Mouse (Mus musculus): ENCODE measurements at regions not wholly inside any gene's neighbourhood (a gene's known extent, or its start where the extent isn't known, plus 50 kb on each side); places are given as distances from the start of the nearest gene placed in this dataset.

GRCm38 (mm10) chr12:17113465-17114177 lies 63.1 kb downstream of the Kcnf1 start:
- peak; percentile 81 for ATAC-seq

DNA sequence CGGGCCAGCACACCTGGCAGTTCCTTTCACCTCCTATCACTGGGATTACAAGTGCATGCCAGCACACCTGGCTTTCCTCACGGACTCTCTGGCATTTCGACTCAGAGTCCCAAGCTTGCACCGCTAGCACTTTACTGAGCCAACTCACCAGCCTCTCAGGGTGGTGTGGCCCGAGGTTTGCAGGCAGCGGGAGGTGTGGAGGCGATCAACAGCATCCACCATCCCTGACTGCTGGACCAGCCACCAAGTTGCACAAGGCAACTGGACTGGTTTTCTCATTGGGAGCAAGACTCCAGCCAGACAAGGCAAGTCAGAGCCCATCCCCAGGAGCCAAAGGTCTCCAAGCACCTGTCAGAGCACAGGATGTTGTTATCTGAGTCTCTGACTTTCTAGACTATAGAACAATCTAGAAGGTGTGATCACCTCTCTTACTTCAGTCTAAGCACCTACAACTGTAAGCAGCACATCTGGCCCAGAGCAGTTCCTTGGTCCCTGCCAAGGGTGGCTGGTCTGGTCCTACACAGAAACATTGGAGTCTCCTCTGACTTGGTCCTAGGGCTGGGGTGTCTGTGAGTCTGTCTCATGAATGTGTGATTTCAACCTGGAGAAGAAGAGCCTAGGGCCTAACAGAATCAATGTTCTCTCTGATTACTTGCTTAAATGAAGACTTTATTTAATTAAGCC lies 63.8 kb downstream of the Kcnf1 start:
- ATAC-seq = peak; percentile 53

DNA sequence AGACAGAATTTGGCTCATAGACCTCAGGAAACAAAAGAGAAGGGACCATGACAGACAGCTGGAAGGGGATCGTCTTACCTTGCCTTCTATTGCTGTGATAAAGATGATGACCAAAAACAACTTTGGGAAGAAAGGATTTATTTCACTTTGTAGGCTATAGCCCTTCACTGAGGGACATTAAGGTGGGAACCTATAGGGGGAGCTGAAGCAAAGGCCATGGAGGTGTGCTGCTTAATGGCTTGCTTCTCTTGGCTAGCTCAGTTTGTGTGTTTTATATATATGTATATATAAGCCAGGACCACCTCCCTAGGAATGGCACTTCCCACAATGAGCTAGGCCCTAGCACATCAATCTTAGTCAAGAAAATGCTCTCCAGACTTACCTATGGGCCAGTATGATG lies 70.5 kb downstream of the Kcnf1 start:
- ATAC-seq = no peak

DNA sequence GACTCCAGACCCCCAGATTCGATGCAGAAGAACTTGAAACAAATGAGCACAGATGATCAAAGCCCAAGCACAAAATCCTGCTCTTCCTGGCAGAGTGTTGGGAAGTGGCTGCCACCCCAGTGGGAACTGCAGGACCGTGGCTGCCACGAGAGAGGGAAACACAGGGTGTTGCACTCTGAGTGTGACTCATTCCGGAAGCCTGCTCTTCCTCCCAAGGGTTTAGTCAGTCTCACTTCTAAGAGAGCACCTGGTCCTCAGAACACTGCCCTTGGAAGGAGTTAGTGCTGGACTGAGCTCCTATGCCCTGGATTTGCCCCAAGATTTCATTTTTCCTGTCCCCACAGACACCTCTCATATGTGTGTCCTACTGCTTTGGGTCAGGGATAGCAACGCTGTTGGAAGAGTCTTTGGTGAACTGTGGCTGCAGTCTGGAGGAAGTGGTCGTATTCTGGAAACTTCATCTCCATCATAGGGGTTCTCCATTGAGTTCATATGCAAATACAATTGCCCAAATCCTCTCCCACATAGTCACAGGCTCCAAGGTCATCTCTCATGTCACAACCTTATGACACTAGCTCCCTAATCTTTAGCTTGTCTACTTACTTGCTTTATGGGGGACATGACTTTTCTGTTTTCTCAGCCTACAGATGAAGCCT lies 71.5 kb downstream of the Kcnf1 start:
- peak; percentile 59 for ATAC-seq

DNA sequence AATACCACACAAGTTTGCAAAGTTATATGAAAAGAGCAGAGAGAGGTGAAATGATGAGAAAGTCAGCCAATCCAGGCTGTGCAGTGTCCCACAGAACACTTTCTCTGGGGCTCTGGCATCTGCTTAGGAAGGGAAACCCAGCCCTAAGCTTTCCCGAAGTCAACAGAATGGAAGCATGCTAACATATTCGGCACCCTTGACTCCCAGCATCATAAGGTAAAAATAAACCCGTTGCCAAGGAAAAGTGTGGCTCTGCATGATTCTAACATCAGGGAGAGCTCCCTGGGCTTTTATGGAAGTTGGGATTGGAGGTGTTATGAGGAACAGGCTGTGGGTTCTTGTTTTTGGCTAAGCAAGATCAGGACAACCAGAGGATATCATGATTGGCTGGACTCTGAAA lies 74.8 kb downstream of the Kcnf1 start:
- no peak for ATAC-seq

- ATAC-seq = no peak
These were observed 78.9 kb downstream of the Kcnf1 start for GRCm38 (mm10) chr12:17097800-17098271.

DNA sequence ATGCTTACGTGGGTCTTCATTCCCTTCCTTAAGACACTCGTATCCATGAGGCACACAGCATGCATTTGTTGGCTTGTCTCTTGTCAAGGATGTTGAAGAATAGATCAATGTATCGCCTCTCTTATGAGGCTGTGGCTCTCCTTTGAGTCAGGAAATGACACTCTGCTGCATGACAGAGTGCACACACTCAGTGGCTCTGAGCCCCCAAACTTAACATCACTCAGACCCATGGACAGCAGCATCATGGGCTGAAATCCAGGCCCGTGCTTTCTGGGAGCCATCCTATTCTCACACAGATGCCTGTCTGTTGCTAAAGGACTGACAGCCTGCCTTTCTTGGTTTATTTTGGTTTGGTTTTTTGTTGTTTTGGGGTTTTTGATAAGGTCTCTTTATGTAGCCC lies 81.9 kb downstream of the Kcnf1 start:
- ATAC-seq = no peak

GRCm38 (mm10) chr12:17093772-17094171 lies 82.2 kb upstream of the 2410004P03Rik start:
- ATAC-seq = no peak

GRCm38 (mm10) chr12:17091058-17091457 lies 79.5 kb upstream of the 2410004P03Rik start:
- ATAC-seq = no peak

DNA sequence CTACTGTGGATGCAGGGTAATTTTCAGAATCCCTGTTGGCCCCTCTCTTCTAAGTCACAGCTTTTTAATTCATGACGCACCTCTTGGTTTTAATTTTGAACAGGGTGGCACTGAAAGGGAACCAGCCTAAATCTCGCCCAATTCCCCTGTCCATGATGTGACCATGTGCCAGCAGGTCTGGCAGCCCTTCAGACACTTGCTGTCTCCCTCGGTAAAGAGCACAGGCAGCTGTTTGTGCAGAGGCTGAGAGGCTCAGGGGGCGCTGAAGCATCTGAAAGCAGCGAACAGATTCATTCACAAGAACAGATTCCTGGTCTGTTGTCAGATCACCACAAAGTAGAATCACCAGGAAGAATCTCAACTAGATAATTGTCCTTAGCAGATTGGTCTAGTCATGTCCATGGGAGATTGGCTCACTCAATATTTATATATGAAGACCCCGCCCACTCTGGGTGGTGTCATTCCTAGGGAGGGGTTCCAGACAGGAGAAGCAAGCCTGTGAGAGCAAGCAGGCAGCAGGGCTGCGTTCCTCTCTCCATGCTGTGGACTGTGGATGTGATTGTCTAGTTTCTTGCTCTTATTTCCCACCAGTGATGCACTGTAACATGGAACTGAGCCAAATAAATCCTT lies 78.3 kb upstream of the 2410004P03Rik start:
- no peak for ATAC-seq

- ATAC-seq = no peak
These were observed 75.9 kb upstream of the 2410004P03Rik start for GRCm38 (mm10) chr12:17087388-17087787.

GRCm38 (mm10) chr12:17085209-17085574 lies 73.7 kb upstream of the 2410004P03Rik start:
- peak; percentile 23 for ATAC-seq

DNA sequence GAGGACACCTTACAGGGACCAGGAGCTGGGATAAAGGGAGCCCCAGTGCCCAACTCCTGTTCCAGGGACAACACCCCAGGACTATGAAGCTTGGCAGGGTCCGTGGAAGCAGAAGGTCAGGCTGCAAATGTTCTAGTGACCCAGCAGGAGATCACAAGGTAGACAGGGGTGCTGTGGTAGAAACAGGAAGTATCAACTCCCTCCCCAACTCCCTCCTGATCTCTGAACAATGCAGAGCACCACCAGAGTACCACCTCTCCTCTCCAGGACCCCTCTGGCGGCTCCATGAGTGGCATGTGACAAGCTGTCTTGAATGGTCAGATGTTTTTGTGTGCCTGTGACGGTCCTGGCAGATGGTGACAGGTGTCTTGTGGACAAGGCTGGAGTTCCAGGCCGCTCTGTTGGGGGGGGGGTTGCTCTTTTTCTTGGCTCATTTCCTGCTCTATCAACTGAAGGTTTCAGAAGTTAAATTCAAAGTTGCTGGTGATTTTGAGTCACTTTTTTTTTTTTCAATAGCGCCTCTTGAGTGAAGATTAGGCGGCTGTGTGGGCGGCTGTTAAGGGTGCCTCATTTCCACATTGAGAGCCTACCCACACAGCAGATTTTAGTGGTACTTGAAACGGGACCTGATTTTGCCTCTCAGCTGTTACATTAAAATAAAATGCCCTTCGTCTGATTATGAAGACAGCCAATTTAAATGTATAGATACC lies 73.1 kb upstream of the 2410004P03Rik start:
- ATAC-seq = peak; percentile 81

GRCm38 (mm10) chr12:17071691-17072454 lies 60.3 kb upstream of the 2410004P03Rik start:
- no peak for ATAC-seq

GRCm38 (mm10) chr12:17069808-17070207 lies 58.3 kb upstream of the 2410004P03Rik start:
- ATAC-seq = no peak

- ATAC-seq = no peak
These were observed 57.6 kb upstream of the 2410004P03Rik start for GRCm38 (mm10) chr12:17069161-17069560.

DNA sequence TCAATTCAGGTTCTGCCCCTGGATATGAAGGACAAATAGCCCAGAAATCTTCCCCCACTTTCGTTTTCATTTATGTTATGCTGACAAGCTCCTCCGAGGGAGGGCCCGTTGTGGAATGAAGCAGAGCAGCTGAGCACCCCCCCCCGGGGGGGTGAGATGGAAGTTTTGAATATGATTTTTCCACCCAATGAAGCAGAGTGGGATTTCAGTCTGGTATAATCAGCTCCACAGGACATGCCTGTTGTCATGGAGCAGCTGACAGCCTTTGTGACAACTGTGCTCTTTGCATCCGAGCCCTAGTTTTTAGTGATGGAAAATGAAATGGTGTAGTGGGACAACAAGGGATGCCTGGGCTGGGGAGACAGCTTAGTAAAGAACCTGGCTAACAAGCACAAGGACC lies 52.4 kb upstream of the 2410004P03Rik start:
- no peak for ATAC-seq
